Mouse (Mus musculus): ENCODE results near the gene Slc25a28. TPM values are rescaled to one million over a fixed set of nuclear protein-coding genes. Genes with fewer than 3 reads are reported as not detected.

The Slc25a28 gene
- 9.2 and 13.7 TPM in 2 replicates for polyA plus RNA-seq (2016; fragmentation: Nextera tagmentation; extraction: Ambion mirVana)

GRCm38 (mm10) chr19:43674730-43675524 lies at the start of gene Slc25a28:
TSS of gene Slc25a28 (minus strand) at chr19:43674881.
- WGBS = under 1% methylated on average over 75 of the region's 79 CpGs
- peak within 1 kb of the TSS; percentile 96 for H3K4me3 ChIP-seq
- peak within 1 kb of the TSS; percentile 97 for H3K27ac ChIP-seq
- no peaks in the 10 kb centered on the region for H3K36me3 ChIP-seq
- peaks cover 23% of the 10 kb centered on the region for H3K4me1 ChIP-seq
- peaks cover 20% of the 10 kb centered on the region; the same call in 1 of the 2 replicates for H3K27me3 ChIP-seq (ENCODE audit: insufficient read depth, poor library complexity, severe bottlenecking)
- H3K9me3 ChIP-seq = peaks cover under 1% of the 10 kb centered on the region; the same call in 1 of the 2 replicates
- peak; percentile 99 for DNase-seq (ENCODE audit: low spot score)

DNA sequence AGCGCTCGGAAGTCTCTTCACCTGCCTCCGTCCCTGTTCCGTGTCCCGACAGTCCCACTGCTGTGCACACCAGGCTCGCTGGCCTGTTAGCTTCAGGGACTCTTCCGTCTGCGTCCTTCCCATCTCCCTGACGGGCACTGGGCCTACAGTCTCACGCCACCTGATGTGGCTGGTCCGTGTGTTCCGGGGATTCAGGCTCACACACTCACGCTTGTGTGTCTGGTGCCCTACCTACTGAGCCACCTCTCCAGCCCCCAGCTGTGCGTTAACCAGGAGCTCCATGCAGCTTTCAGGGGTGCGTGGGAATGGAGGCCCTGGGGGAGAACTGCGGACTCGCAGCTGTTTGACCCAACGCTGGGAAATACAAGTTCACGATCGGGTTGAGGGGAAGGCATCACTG lies 49.5 kb upstream of the Slc25a28 start:
- H3K36me3 ChIP-seq = peaks cover 62% of the 10 kb centered on the region
- no peak for DNase-seq (ENCODE audit: low spot score)
- H3K4me1 ChIP-seq = peaks cover 4% of the 10 kb centered on the region; the same call in 1 of the 2 replicates
- 93% methylated on average over 20 of the region's 20 CpGs for WGBS
- H3K9me3 ChIP-seq = no peaks in the 10 kb centered on the region
- no peak overlapping the region for H3K4me3 ChIP-seq
- peaks cover 77% of the 10 kb centered on the region for H3K27me3 ChIP-seq (ENCODE audit: insufficient read depth, poor library complexity, severe bottlenecking)
- H3K27ac ChIP-seq = no peak overlapping the region

DNA sequence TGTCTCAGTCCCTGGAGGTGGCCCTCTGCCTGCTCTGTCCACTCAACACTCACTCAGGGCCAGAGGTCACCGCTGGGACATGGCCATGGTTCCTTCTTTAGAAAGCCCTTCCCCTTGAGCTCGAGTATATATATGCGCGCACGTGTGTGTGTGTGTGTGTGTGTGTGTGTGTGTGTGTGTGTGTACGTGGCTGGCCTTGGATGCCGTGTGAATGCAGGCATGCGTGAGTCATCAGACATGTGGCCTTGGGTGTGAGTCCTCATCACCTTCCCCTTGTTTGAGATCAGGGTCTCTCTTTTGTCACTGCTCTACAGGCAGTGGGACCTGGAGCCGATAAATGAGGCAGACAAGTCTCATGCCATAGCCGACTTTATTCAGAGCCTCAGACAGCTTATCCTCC lies 48.8 kb upstream of the Slc25a28 start:
- DNase-seq (ENCODE audit: low spot score) = no peak
- Histone ChIP-seq H3K36me3 (peaks cover 66% of the 10 kb centered on the region), H3K27ac (no peak overlapping the region), H3K27me3 (ENCODE audit: insufficient read depth, poor library complexity, severe bottlenecking) (peaks cover 83% of the 10 kb centered on the region), H3K4me3 (no peak overlapping the region), H3K9me3 (no peaks in the 10 kb centered on the region), H3K4me1 (peaks cover 4% of the 10 kb centered on the region; the same call in 1 of the 2 replicates)
- 81% methylated on average over 10 of the region's 10 CpGs for WGBS

DNA sequence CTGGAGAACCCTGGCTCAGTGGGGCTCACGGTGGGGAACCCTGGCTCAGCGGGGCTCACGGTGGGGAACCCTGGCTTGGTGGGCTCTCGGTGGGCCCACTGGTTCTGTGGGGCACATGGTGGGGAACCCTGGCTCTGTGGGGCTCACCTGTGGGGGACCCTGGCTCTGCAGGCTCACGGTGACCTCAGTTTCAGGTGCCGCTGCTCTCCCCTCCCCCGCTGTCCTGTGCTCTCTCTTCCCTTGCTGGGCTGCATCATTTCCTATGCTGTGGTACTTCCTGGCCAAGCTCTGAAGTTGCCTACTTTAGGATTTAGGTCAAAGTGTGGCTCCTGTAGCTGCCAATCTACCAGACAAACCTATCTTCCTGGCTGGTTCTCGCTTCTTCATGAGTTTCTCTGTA lies 48.2 kb upstream of the Slc25a28 start:
- Histone ChIP-seq H3K4me3 (no peak overlapping the region), H3K9me3 (no peaks in the 10 kb centered on the region), H3K27ac (no peak overlapping the region), H3K27me3 (ENCODE audit: insufficient read depth, poor library complexity, severe bottlenecking) (peaks cover 83% of the 10 kb centered on the region), H3K36me3 (peaks cover 66% of the 10 kb centered on the region), H3K4me1 (peaks cover 4% of the 10 kb centered on the region; the same call in 1 of the 2 replicates)
- WGBS = 60% methylated on average over 8 of the region's 8 CpGs
- DNase-seq (ENCODE audit: low spot score) = no peak

GRCm38 (mm10) chr19:43720061-43720460 lies 45.4 kb upstream of the Slc25a28 start:
- Histone ChIP-seq H3K36me3 (peaks cover 53% of the 10 kb centered on the region), H3K9me3 (no peaks in the 10 kb centered on the region), H3K27me3 (ENCODE audit: insufficient read depth, poor library complexity, severe bottlenecking) (peaks cover 73% of the 10 kb centered on the region), H3K4me3 (no peak overlapping the region), H3K4me1 (peaks cover 4% of the 10 kb centered on the region; the same call in 1 of the 2 replicates), H3K27ac (no peak overlapping the region)
- 92% methylated on average over 11 of the region's 11 CpGs for WGBS
- no peak for DNase-seq (ENCODE audit: low spot score)

- H3K4me1 ChIP-seq = no peaks in the 10 kb centered on the region
- peaks cover 68% of the 10 kb centered on the region for H3K27me3 ChIP-seq (ENCODE audit: insufficient read depth, poor library complexity, severe bottlenecking)
- H3K9me3 ChIP-seq = no peaks in the 10 kb centered on the region
- H3K27ac ChIP-seq = no peak overlapping the region
- H3K36me3 ChIP-seq = peaks cover 39% of the 10 kb centered on the region
- WGBS = 72% methylated on average over 5 of the region's 5 CpGs
- no peak overlapping the region for H3K4me3 ChIP-seq
- no peak for DNase-seq (ENCODE audit: low spot score)
These were observed 37.3 kb upstream of the Slc25a28 start for GRCm38 (mm10) chr19:43711971-43712370.

DNA sequence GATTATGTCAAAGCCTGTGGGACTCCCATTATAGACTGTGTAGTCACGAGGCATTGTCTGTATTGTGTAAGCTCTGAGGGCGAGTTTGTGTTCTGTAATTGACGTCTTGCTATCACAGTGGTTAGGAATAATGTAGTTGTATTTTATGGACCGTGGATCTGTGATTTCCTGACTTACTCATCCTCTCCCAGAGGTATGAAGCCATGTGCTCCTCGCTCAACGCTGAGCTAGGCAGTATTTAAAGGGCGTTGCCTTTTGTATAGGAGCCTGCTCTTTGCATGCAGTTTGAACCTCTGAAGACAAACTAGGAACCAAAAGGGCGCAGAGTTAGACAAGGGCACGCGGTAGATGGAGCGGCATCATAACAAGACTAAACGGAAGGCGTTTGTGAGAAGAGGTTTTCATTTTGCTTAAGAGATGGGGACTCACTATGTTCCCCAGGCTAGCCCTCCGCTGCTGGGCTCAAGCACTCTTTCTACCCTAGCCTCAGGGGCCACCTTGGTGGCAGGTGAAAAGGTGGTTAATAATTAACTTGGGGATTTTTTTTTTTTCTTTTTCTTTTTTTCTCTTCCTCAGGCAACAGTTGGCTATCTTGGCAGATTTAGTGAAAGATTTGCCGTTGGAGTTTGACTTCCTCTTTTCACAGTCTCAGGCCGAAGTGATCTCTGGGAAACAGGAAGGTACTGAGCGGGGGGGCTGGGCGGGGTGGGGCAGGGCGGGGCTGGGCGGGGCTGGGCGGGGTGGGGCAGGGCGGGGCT lies 36.7 kb upstream of the Slc25a28 start:
- Histone ChIP-seq H3K9me3 (no peaks in the 10 kb centered on the region), H3K4me3 (no peak overlapping the region), H3K27me3 (ENCODE audit: insufficient read depth, poor library complexity, severe bottlenecking) (peaks cover 74% of the 10 kb centered on the region), H3K27ac (no peak overlapping the region), H3K4me1 (no peaks in the 10 kb centered on the region), H3K36me3 (peaks cover 41% of the 10 kb centered on the region)
- WGBS = 57% methylated on average over 22 of the region's 22 CpGs
- DNase-seq (ENCODE audit: low spot score) = no peak

DNA sequence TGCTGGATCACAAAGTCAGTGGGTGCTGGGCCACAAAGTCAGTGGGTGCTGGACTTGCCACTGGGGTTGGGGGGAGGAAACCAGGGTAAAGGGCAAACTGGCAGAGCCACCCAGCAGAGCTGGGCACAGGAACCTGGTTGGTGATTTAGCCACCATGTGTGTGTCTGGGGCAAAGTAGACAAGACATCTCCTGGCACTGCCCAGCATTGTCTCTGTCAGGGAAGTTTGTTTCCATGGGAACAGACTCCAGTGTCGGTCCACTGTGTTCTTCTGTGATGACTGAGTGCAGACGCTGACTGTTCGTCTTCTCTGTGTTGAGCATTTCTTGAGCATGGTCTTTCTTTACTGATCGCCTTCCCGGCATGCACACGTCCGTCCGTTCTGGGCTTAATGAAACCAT lies 34.6 kb upstream of the Slc25a28 start:
- 89% methylated on average over 8 of the region's 8 CpGs for WGBS
- Histone ChIP-seq H3K27ac (no peak overlapping the region), H3K4me3 (no peak overlapping the region), H3K27me3 (ENCODE audit: insufficient read depth, poor library complexity, severe bottlenecking) (peaks cover 85% of the 10 kb centered on the region), H3K36me3 (peaks cover 49% of the 10 kb centered on the region), H3K9me3 (no peaks in the 10 kb centered on the region), H3K4me1 (no peaks in the 10 kb centered on the region)
- DNase-seq (ENCODE audit: low spot score) = peak; percentile 67

- Histone ChIP-seq H3K27ac (no peak overlapping the region), H3K36me3 (peaks cover 50% of the 10 kb centered on the region), H3K9me3 (no peaks in the 10 kb centered on the region), H3K27me3 (ENCODE audit: insufficient read depth, poor library complexity, severe bottlenecking) (peaks cover 78% of the 10 kb centered on the region), H3K4me3 (no peak overlapping the region), H3K4me1 (no peaks in the 10 kb centered on the region)
- no peak for DNase-seq (ENCODE audit: low spot score)
- WGBS = 94% methylated on average over 7 of the region's 7 CpGs
These were observed 33.5 kb upstream of the Slc25a28 start for GRCm38 (mm10) chr19:43708206-43708605.

- H3K27me3 ChIP-seq (ENCODE audit: insufficient read depth, poor library complexity, severe bottlenecking) = peaks cover 52% of the 10 kb centered on the region
- H3K36me3 ChIP-seq = peaks cover 68% of the 10 kb centered on the region
- 85% methylated on average over 17 of the region's 17 CpGs for WGBS
- no peak overlapping the region for H3K4me3 ChIP-seq
- no peaks in the 10 kb centered on the region for H3K4me1 ChIP-seq
- peak; percentile 48 for DNase-seq (ENCODE audit: low spot score)
- no peak overlapping the region for H3K27ac ChIP-seq
- H3K9me3 ChIP-seq = no peaks in the 10 kb centered on the region
These were observed 30.3 kb upstream of the Slc25a28 start for GRCm38 (mm10) chr19:43704787-43705497.

DNA sequence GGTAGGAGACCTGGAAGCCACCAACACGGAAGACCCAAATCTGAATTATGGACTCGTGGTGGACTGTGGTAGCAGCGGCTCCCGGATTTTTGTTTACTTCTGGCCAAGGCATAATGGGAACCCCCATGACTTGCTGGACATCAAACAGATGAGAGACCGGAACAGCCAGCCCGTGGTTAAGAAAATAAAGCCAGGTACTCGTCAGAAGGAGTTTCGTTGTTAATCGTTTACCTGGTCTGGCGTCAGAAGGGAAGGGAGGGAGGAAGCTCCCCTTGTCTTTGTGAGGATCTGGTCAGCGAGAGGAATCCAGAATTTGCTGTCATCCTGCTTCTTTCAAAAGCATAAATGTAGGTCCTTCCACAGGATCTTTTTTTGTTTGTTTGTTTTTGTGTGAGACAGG lies 29.5 kb upstream of the Slc25a28 start:
- H3K4me1 ChIP-seq = no peaks in the 10 kb centered on the region
- H3K27ac ChIP-seq = no peak overlapping the region
- H3K27me3 ChIP-seq (ENCODE audit: insufficient read depth, poor library complexity, severe bottlenecking) = peaks cover 48% of the 10 kb centered on the region
- WGBS = 87% methylated on average over 11 of the region's 11 CpGs
- H3K9me3 ChIP-seq = no peaks in the 10 kb centered on the region
- peaks cover 71% of the 10 kb centered on the region for H3K36me3 ChIP-seq
- DNase-seq (ENCODE audit: low spot score) = no peak
- H3K4me3 ChIP-seq = no peak overlapping the region

DNA sequence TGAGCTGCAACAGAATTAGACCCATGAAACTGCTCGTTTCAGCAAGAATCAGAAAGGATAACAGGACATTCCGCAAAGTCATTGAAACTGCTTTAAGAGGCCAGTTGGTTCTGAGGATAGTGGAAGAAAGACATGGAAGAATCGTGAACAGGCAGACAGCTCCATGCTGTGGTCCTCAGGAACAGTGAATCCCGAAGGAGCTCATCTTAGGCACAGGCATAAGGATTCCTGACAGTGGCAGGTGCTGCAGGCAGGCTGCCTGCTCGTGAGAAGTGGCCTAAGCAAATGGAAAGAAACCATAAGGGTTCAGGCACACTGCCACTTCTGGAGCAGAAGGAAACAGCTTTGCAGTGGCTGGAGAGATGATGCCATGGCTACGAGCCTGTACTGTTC lies 25.1 kb upstream of the Slc25a28 start:
- H3K9me3 ChIP-seq = no peaks in the 10 kb centered on the region
- H3K36me3 ChIP-seq = peaks cover 49% of the 10 kb centered on the region
- peaks cover 21% of the 10 kb centered on the region for H3K27me3 ChIP-seq (ENCODE audit: insufficient read depth, poor library complexity, severe bottlenecking)
- 83% methylated on average over 6 of the region's 6 CpGs for WGBS
- H3K4me1 ChIP-seq = peaks cover 2% of the 10 kb centered on the region; the same call in 1 of the 2 replicates
- no peak overlapping the region for H3K27ac ChIP-seq
- no peak for DNase-seq (ENCODE audit: low spot score)
- no peak overlapping the region for H3K4me3 ChIP-seq
